Mouse (Mus musculus): ENCODE data around the gene Mcrip2.
A peak's percentile ranks its signal among the peaks of the same experiment; 100 is the strongest.
"Not testable (repeated sequence)": the region's sequence is repeated elsewhere in the genome, so short reads cannot be mapped to it uniquely, and the experiment has no call there.

The Mcrip2 gene

DNA sequence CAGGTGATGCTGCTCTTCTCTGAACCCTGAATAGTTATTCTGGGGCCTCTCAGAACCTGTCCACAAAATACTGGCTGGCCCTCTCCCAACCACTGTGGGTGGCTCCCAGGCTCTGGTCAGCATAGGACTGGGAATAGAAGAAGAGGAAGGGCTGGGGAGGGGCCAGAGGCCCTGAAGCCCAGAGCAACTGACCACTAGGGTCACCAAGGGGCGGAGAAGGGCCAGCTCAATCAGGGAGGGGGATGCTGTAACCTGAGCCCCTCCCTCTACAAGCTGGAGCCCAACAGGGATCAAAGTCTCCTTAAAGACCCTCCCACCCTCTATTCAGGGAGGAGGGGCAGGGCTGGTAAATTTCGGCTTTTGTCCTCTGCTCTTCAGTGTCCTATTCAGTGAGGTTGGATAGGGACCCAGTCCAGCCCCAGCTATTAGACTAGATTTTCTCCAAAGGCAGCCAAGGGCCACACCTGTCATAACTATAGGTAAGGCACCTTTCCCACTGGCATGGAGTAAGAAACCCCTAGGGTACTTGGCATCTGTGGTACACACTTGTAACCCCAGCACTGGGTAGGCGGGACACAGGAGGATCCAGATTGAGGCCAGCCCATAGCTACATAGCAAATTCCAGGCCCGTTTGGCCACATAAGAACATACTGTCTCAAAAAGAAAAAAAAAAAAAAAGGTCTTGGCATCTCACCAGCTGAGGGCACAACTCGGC, 11.8 kb upstream of the Mcrip2 start, which contains the start of gene Wfikkn1:
Wfikkn1 (minus strand) TSS at position 663 of the 715 bp plus-strand sequence.
- DNase-seq (ENCODE audit: low spot score) = no peak

- DNase-seq (ENCODE audit: low spot score) = no peak
Observed at GRCm38 (mm10) chr17:25879750-25880149, 11.2 kb upstream of the Mcrip2 start.

- peak; percentile 52 for DNase-seq (ENCODE audit: low spot score)
Observed at GRCm38 (mm10) chr17:25879261-25879660, 10.7 kb upstream of the Mcrip2 start.

GRCm38 (mm10) chr17:25878611-25879180, 10.1 kb upstream of the Mcrip2 start:
- DNase-seq (ENCODE audit: low spot score) = no peak

- DNase-seq (ENCODE audit: low spot score) = no peak
Observed at GRCm38 (mm10) chr17:25877741-25878610, 9.4 kb upstream of the Mcrip2 start.

DNA sequence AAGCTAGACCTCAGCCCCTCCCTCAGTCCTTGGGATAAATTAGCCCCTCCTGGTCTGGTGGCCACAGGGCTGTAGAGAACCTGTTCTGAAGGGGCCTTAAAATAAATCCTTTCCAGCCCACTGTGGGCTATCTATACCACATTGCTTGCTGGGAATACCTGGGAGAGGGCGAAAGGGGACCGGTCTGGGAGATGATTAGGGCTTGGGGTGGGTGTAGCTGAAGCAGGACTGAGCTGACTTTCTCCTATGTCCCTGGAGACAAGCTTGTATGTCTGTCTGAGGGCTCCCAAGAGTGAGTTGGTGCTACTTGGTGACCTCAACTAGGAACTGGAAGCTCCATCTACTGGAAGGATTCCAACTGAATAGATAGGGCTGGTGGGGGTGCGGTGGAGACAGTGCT, 8.5 kb upstream of the Mcrip2 start:
- DNase-seq (ENCODE audit: low spot score) = no peak

GRCm38 (mm10) chr17:25876347-25876915, 7.9 kb upstream of the Mcrip2 start:
- no peak for DNase-seq (ENCODE audit: low spot score)

GRCm38 (mm10) chr17:25875171-25876136, 6.9 kb upstream of the Mcrip2 start:
- DNase-seq (ENCODE audit: low spot score) = peak; percentile 89

DNA sequence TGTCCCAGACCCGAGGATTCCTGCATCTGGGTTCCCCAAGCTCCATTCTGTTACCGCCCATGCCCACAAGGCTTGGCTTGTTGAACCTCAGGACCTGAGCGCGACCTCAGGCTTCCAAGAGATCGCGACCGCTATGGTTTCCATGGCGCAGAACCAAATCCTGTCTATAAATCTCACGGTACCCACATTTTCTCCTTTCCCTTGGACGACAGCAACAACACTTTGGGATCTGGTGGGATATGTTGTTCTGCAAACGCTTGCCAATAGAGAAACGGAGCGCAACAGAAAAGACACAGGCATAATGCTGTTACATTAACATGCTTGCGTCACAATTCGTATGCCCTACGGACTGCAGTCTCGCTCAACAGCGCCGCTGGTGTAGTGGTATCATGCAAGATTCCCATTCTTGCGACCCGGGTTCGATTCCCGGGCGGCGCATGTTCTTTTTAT, 6.2 kb upstream of the Mcrip2 start, which contains the start of gene Mettl26:
Mettl26 (plus strand) TSS at position 354 of the 450 bp plus-strand sequence.
- peak; percentile 94 for DNase-seq (ENCODE audit: low spot score)

- no peak for DNase-seq (ENCODE audit: low spot score)
Observed at GRCm38 (mm10) chr17:25874148-25874720, 5.7 kb upstream of the Mcrip2 start.

- no peak for DNase-seq (ENCODE audit: low spot score)
Observed at GRCm38 (mm10) chr17:25873405-25874147, 5.0 kb upstream of the Mcrip2 start.

- no peak for DNase-seq (ENCODE audit: low spot score)
Observed at GRCm38 (mm10) chr17:25872676-25873075, 4.1 kb upstream of the Mcrip2 start.

GRCm38 (mm10) chr17:25871566-25871965, 3.0 kb upstream of the Mcrip2 start:
- DNase-seq (ENCODE audit: low spot score) = not testable (repeated sequence)

DNA sequence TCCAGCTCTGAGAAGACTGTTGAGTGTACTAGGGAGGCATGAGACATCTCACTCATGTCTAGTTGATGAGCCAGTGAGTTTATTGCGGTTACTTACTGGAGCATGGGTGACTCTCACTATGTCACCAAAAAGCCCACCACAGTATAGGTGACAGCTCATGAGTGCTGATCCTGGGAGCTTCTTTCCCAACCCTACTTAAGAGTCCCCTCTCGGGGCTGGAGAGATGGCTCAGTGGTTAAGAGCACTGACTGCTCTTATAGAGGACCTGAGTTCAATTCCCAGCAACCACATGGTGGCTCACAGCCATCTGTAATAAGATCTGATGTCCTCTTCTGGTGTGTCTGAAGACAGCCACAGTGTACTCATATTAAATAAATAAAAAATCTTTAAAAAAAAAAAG, 1.4 kb upstream of the Mcrip2 start:
- DNase-seq (ENCODE audit: low spot score) = no peak

DNA sequence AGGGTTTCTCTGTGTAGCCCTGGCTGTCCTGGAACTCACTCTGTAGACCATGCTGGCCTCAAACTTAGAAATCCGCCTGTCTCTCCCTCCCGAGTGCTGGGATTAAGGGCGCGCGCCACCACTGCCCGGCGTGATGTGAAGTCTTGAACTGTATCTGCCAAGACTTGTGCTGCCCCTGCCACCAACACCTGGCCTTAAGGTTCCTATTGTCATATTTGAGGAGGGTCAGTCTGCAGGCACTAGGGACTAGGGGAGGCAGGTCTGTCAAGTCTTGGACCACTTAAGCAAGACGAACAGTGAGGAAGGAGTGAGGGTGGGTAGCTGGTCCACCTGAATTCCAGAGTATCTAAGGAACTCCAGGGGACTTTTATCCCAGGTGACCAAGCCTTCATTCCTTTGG, 934 bp upstream of the Mcrip2 start:
- DNase-seq (ENCODE audit: low spot score) = no peak

- peak; percentile 47 for DNase-seq (ENCODE audit: low spot score)
Observed at GRCm38 (mm10) chr17:25867836-25868600, 546 bp downstream of the Mcrip2 start.

- DNase-seq (ENCODE audit: low spot score) = no peak
Observed at GRCm38 (mm10) chr17:25867509-25867835, 1.1 kb downstream of the Mcrip2 start.

DNA sequence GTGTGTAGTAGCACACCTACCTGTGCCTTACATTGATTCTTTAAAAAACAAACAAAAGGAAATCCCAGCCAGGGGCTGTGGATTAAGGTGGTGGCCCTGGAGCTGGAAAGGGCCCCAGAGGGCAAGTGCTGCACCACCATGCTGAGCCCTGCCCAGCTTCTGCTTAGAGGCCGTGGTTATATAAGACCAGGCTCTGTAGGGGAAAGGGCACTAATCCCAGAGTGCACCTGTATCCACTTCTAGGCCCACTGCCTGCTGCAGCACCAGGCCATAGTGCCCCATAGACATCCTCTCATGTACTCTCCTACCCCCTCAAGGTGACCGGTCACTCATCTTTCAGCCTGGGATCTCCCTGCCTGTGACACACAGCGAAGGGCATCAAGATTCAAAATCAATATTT, 2.4 kb downstream of the Mcrip2 start:
- DNase-seq (ENCODE audit: low spot score) = no peak

- no peak for DNase-seq (ENCODE audit: low spot score)
Observed at GRCm38 (mm10) chr17:25865288-25865687, 3.3 kb downstream of the Mcrip2 start.
